Comparison of ENCODE assay signal across 21 mouse cellular contexts in the genomic region with DNA sequence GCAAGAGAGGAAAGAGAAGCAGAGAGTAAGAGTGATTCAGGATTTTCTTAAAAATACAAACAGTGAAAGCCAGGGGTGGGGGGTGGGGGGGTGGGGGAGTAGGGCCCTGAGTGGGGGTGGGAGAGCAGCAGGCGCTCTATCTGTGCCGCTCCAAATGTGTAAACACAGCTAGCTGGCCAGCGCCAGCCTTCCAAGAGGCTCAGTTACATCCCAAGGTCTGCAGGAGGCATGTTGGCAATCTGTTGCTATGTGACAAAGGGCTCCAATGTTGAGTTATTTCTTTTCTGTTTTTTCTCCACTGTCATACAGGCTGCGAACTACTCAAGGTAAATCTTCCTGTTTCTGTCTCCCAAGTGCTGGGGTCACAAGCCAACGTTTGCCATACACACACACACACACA. TPM values are rescaled to one million over a fixed set of nuclear protein-coding genes. Genes with fewer than 3 reads are reported as not detected.
DNase-seq lines count a peak whose midpoint lies in the region; ATAC-seq and TF ChIP-seq lines count a peak whose summit lies in the region.
"Had no signal": no experiment of that assay in that cellular context is flagged by ENCODE, and none has a peak within 500 bp of the region (broad histone marks: within the 10 kb centered on the region; RNA-seq: fewer than 3 reads in every experiment).

No protein-coding gene starts in this region.

- DNase-seq in embryo, embryonic 10 days (ENCODE audit: low spot score) = peak; percentile 19
- DNase-seq in embryo, embryonic 9.5 days (ENCODE audit: extremely low spot score) = no peak
- DNase-seq in midbrain, postnatal 0 days (ENCODE audit: low spot score) = peak; percentile 9
- no peak for DNase-seq in midbrain, embryonic 14.5 days
- peak; percentile 48 to 52 for DNase-seq in adrenal gland, postnatal 36 days
- peak; percentile 46 for DNase-seq in embryonic facial prominence, embryonic 11.5 days (ENCODE audit: low spot score)
- DNase-seq: heart, postnatal 36 days; kidney, postnatal 14 days; thymus, postnatal 14 days had no signal

- no peaks in the 10 kb centered on the region for H3K4me1 ChIP-seq in midbrain, postnatal 0 days (ENCODE audit: insufficient read depth, low read length)
- H3K4me1 ChIP-seq in midbrain, embryonic 14.5 days (ENCODE audit: control insufficient read depth, insufficient read depth, low read length) = no peaks in the 10 kb centered on the region
- no peaks in the 10 kb centered on the region for H3K4me1 ChIP-seq in embryonic facial prominence, embryonic 11.5 days (ENCODE audit: control insufficient read depth, insufficient read depth, low read length)
- H3K4me1 ChIP-seq: heart, embryonic 10.5 days; liver, embryonic 15.5 days; neural tube, embryonic 15.5 days had no signal

- H3K36me3 ChIP-seq in midbrain, postnatal 0 days (ENCODE audit: insufficient read depth, low read length) = no peaks in the 10 kb centered on the region
- no peaks in the 10 kb centered on the region for H3K36me3 ChIP-seq in midbrain, embryonic 14.5 days (ENCODE audit: control insufficient read depth, insufficient read depth, low read length)
- H3K36me3 ChIP-seq in embryonic facial prominence, embryonic 11.5 days (replicated peaks; ENCODE audit: control insufficient read depth, insufficient read depth, low read depth, low read length) = no peaks in the 10 kb centered on the region
- H3K36me3 ChIP-seq: G1E; heart, embryonic 10.5 days; liver, embryonic 15.5 days; neural tube, embryonic 15.5 days had no signal

- TF ChIP-seq CTCF in midbrain, postnatal 0 days (IDR thresholded peaks at IDR 0.05) = no peak

- 58% methylated on average over 5 of the region's 5 CpGs for WGBS in midbrain, postnatal 0 days
- 57% methylated on average over 5 of the region's 5 CpGs for WGBS in midbrain, embryonic 14.5 days
- 48% methylated on average over 5 of the region's 5 CpGs for WGBS in embryonic facial prominence, embryonic 11.5 days

- H3K27me3 ChIP-seq in midbrain, postnatal 0 days (ENCODE audit: insufficient read depth, low read length) = no peaks in the 10 kb centered on the region
- no peaks in the 10 kb centered on the region for H3K27me3 ChIP-seq in midbrain, embryonic 14.5 days (ENCODE audit: control insufficient read depth, insufficient read depth, low read length)
- H3K27me3 ChIP-seq in embryonic facial prominence, embryonic 11.5 days (ENCODE audit: control insufficient read depth, insufficient read depth, low read length) = no peaks in the 10 kb centered on the region
- H3K27me3 ChIP-seq: liver, embryonic 15.5 days; neural tube, embryonic 15.5 days had no signal

- H3K9me3 ChIP-seq in midbrain, postnatal 0 days (ENCODE audit: low read length) = no peaks in the 10 kb centered on the region
- H3K9me3 ChIP-seq in midbrain, embryonic 14.5 days (ENCODE audit: control insufficient read depth, low read length) = no peaks in the 10 kb centered on the region
- H3K9me3 ChIP-seq in embryonic facial prominence, embryonic 11.5 days (replicated peaks; ENCODE audit: control insufficient read depth, low read length) = no peaks in the 10 kb centered on the region
- H3K9me3 ChIP-seq: G1E; heart, embryonic 10.5 days; neural tube, embryonic 15.5 days had no signal

- H3K27ac ChIP-seq in midbrain, postnatal 0 days (ENCODE audit: low read depth, low read length) = no peak overlapping the region
- no peak overlapping the region for H3K27ac ChIP-seq in midbrain, embryonic 14.5 days (replicated peaks; ENCODE audit: low read depth, low read length)
- no peak overlapping the region for H3K27ac ChIP-seq in embryonic facial prominence, embryonic 11.5 days (replicated peaks; ENCODE audit: low read depth, low read length)
- H3K27ac ChIP-seq: heart, embryonic 10.5 days; liver, embryonic 15.5 days; macrophage; neural tube, embryonic 15.5 days had no signal

- H3K4me3 ChIP-seq in midbrain, postnatal 0 days (ENCODE audit: low read depth, low read length) = no peak overlapping the region
- no peak overlapping the region for H3K4me3 ChIP-seq in midbrain, embryonic 14.5 days (replicated peaks; ENCODE audit: low read depth, low read length)
- H3K4me3 ChIP-seq in embryonic facial prominence, embryonic 11.5 days (ENCODE audit: low read depth, low read length) = no peak overlapping the region
- H3K4me3 ChIP-seq: heart, embryonic 10.5 days; liver, embryonic 15.5 days; neural tube, embryonic 15.5 days had no signal

- ATAC-seq in midbrain, postnatal 0 days (ENCODE audit: low FRiP score) = no peak
- no peak for ATAC-seq in midbrain, embryonic 14.5 days (ENCODE audit: low FRiP score, low TSS enrichment)
- no peak for ATAC-seq in embryonic facial prominence, embryonic 11.5 days (replicated peaks; ENCODE audit: insufficient number of reproducible peaks, low FRiP score, low TSS enrichment, low read depth)
- no peak for ATAC-seq in monocyte, adult 5-6 weeks (replicated peaks; ENCODE audit: insufficient number of reproducible peaks, low FRiP score, low TSS enrichment, poor library complexity, severe bottlenecking)
- ATAC-seq in erythroblast, adult 5-6 weeks (replicated peaks; ENCODE audit: low FRiP score, poor library complexity, severe bottlenecking) = no peak
- ATAC-seq: forebrain, embryonic 16.5 days had no signal

- no peak overlapping the region for H3K9ac ChIP-seq in midbrain, postnatal 0 days (replicated peaks; ENCODE audit: low read length, poor library complexity, severe bottlenecking)
- no peak overlapping the region for H3K9ac ChIP-seq in midbrain, embryonic 14.5 days (replicated peaks; ENCODE audit: low read length)
- H3K9ac ChIP-seq in embryonic facial prominence, embryonic 11.5 days (replicated peaks; ENCODE audit: low read length) = no peak overlapping the region
- H3K9ac ChIP-seq: liver, embryonic 15.5 days; neural tube, embryonic 15.5 days had no signal

- H3K4me2 ChIP-seq in midbrain, postnatal 0 days (ENCODE audit: low read depth, low read length, poor library complexity, severe bottlenecking) = no peak overlapping the region
- H3K4me2 ChIP-seq in midbrain, embryonic 14.5 days (ENCODE audit: low read length) = no peak overlapping the region
- H3K4me2 ChIP-seq in embryonic facial prominence, embryonic 11.5 days (ENCODE audit: low read depth, low read length) = no peak overlapping the region
- H3K4me2 ChIP-seq: liver, embryonic 15.5 days; neural tube, embryonic 15.5 days had no signal

RNA-seq across cellular contexts. Expression of a gene that starts 9.4 kb away (rescaled TPM):
- total RNA-seq in midbrain, postnatal 0 days (2014; rRNA removed) = not detected in 2 replicates
- 0.16 and 0.18 TPM in 2 replicates for polyA plus RNA-seq in midbrain, postnatal 0 days (2015; fragmentation: Nextera tagmentation; extraction: Ambion mirVana)
- polyA plus RNA-seq in midbrain, embryonic 14.5 days (2014; fragmentation: Nextera tagmentation; extraction: Ambion mirVana) = not detected in 2 replicates
- 1 to 10 TPM; 1.7 TPM for total RNA-seq in adrenal gland, postnatal 36 days (2021)
- not detected in 2 replicates for polyA plus RNA-seq in embryonic facial prominence, embryonic 11.5 days (2014; fragmentation: Nextera tagmentation; extraction: Ambion mirVana)
- not detected in 3 replicates for total RNA-seq in monocyte, adult 5-6 weeks (2017)
- total RNA-seq in erythroblast, adult 5-6 weeks (2015; ENCODE audit: low replicate concordance) = not detected in 2 replicates
- not detected in 2 replicates for total RNA-seq in erythroblast, adult 5-6 weeks (2017; ENCODE audit: low replicate concordance)
- total RNA-seq: gastrocnemius, adult 8-10 months; heart, postnatal 36 days; layer of hippocampus, postnatal 25 days had no signal
- polyA plus RNA-seq: forebrain, embryonic 16.5 days; G1E; heart, embryonic 10.5 days; intestine, embryonic 14.5 days; limb, embryonic 11.5 days; liver, embryonic 15.5 days; neural tube, embryonic 15.5 days had no signal

RNA-seq across cellular contexts. Expression of a gene that starts 33.4 kb away (rescaled TPM):
- total RNA-seq in midbrain, postnatal 0 days (2014; rRNA removed) = 83.4 and 123 TPM in 2 replicates
- polyA plus RNA-seq in midbrain, postnatal 0 days (2015; fragmentation: Nextera tagmentation; extraction: Ambion mirVana) = 159 and 174 TPM in 2 replicates
- polyA plus RNA-seq in midbrain, embryonic 14.5 days (2014; fragmentation: Nextera tagmentation; extraction: Ambion mirVana) = 104 and 145 TPM in 2 replicates
- 10 to 100 TPM; 80.5 to 81.7 TPM for total RNA-seq in adrenal gland, postnatal 36 days (2021)
- polyA plus RNA-seq in embryonic facial prominence, embryonic 11.5 days (2014; fragmentation: Nextera tagmentation; extraction: Ambion mirVana) = 72.8 and 81.4 TPM in 2 replicates
- total RNA-seq in monocyte, adult 5-6 weeks (2017) = 4.8 to 9.6 TPM (median 5.8 TPM) in 3 replicates
- 3.7 and 11.9 TPM in 2 replicates for total RNA-seq in erythroblast, adult 5-6 weeks (2015; ENCODE audit: low replicate concordance)
- 3.7 and 5.3 TPM in 2 replicates for total RNA-seq in erythroblast, adult 5-6 weeks (2017; ENCODE audit: low replicate concordance)

RNA-seq across cellular contexts. Expression of a gene that starts 34.0 kb away (rescaled TPM):
- total RNA-seq in midbrain, postnatal 0 days (2014; rRNA removed) = not detected in 2 replicates
- not detected in 2 replicates for polyA plus RNA-seq in midbrain, postnatal 0 days (2015; fragmentation: Nextera tagmentation; extraction: Ambion mirVana)
- 0.25 TPM in 1 of 2 replicates, not detected in the other for polyA plus RNA-seq in midbrain, embryonic 14.5 days (2014; fragmentation: Nextera tagmentation; extraction: Ambion mirVana)
- total RNA-seq in adrenal gland, postnatal 36 days (2021) = 1 to 10 TPM; 1.2 to 2.0 TPM
- not detected in 2 replicates for polyA plus RNA-seq in embryonic facial prominence, embryonic 11.5 days (2014; fragmentation: Nextera tagmentation; extraction: Ambion mirVana)
- 0.78 to 5.3 TPM (median 1.9 TPM) in 3 replicates for total RNA-seq in monocyte, adult 5-6 weeks (2017)
- total RNA-seq in erythroblast, adult 5-6 weeks (2015; ENCODE audit: low replicate concordance) = not detected in 2 replicates
- total RNA-seq in erythroblast, adult 5-6 weeks (2017; ENCODE audit: low replicate concordance) = 2.4 TPM in 1 of 2 replicates, not detected in the other
- polyA plus RNA-seq: forebrain, embryonic 16.5 days; G1E; heart, embryonic 10.5 days; limb, embryonic 11.5 days; neural tube, embryonic 15.5 days had no signal

RNA-seq across cellular contexts. Expression of a gene that starts 46.7 kb away (rescaled TPM):
- 51.0 and 66.4 TPM in 2 replicates for total RNA-seq in midbrain, postnatal 0 days (2014; rRNA removed)
- 66.1 and 69.1 TPM in 2 replicates for polyA plus RNA-seq in midbrain, postnatal 0 days (2015; fragmentation: Nextera tagmentation; extraction: Ambion mirVana)
- 49.8 and 67.4 TPM in 2 replicates for polyA plus RNA-seq in midbrain, embryonic 14.5 days (2014; fragmentation: Nextera tagmentation; extraction: Ambion mirVana)
- 10 to 100 TPM; 29.0 to 29.2 TPM for total RNA-seq in adrenal gland, postnatal 36 days (2021)
- polyA plus RNA-seq in embryonic facial prominence, embryonic 11.5 days (2014; fragmentation: Nextera tagmentation; extraction: Ambion mirVana) = 25.4 and 30.7 TPM in 2 replicates
- 8.8 to 22.5 TPM (median 11.5 TPM) in 3 replicates for total RNA-seq in monocyte, adult 5-6 weeks (2017)
- 115 and 175 TPM in 2 replicates for total RNA-seq in erythroblast, adult 5-6 weeks (2015; ENCODE audit: low replicate concordance)
- total RNA-seq in erythroblast, adult 5-6 weeks (2017; ENCODE audit: low replicate concordance) = 111 and 128 TPM in 2 replicates

RNA-seq across cellular contexts. Expression of a gene that starts 51.4 kb away (rescaled TPM):
- total RNA-seq in midbrain, postnatal 0 days (2014; rRNA removed) = not detected in 2 replicates
- polyA plus RNA-seq in midbrain, postnatal 0 days (2015; fragmentation: Nextera tagmentation; extraction: Ambion mirVana) = 0.31 TPM in 1 of 2 replicates, not detected in the other
- not detected in 2 replicates for polyA plus RNA-seq in midbrain, embryonic 14.5 days (2014; fragmentation: Nextera tagmentation; extraction: Ambion mirVana)
- total RNA-seq in adrenal gland, postnatal 36 days (2021) = 10 to 100 TPM; 25.5 to 27.9 TPM
- 1.9 and 2.4 TPM in 2 replicates for polyA plus RNA-seq in embryonic facial prominence, embryonic 11.5 days (2014; fragmentation: Nextera tagmentation; extraction: Ambion mirVana)
- total RNA-seq in monocyte, adult 5-6 weeks (2017) = not detected in 3 replicates
- not detected in 2 replicates for total RNA-seq in erythroblast, adult 5-6 weeks (2015; ENCODE audit: low replicate concordance)
- not detected in 2 replicates for total RNA-seq in erythroblast, adult 5-6 weeks (2017; ENCODE audit: low replicate concordance)
- total RNA-seq: G1E; gastrocnemius, adult 8-10 months; heart, postnatal 36 days; layer of hippocampus, postnatal 25 days had no signal
- polyA plus RNA-seq: forebrain, embryonic 16.5 days; G1E; macrophage; neural tube, embryonic 15.5 days had no signal

Comparison
In these comparisons a context has a peak if more than half of its experiments do, and no peak if none do; other contexts are left out.
1. DNase-seq: peak in embryo, embryonic 10 days (single experiment), midbrain, postnatal 0 days (single experiment), adrenal gland, postnatal 36 days (2 of 2) and embryonic facial prominence, embryonic 11.5 days (single experiment); none in embryo, embryonic 9.5 days (single experiment) and midbrain, embryonic 14.5 days (single experiment).